Mouse (Mus musculus) neural tube, embryonic 15.5 days (tissue): ENCODE results near the gene Mttp. TPM values are rescaled to one million over a fixed set of nuclear protein-coding genes. Genes with fewer than 3 reads are reported as not detected.
A peak's percentile ranks its signal among the peaks of the same experiment; 100 is the strongest.

Source experiments
- ATAC-seq: fragments of 200-750 bp; cut with Nextera tagmentation; 2 replicates; pipeline ENCODE4 v1.8.0; 2017; ENCODE audit warnings: mild to moderate bottlenecking, moderate TSS enrichment, moderate library complexity; ENCODE audit not compliant: low FRiP score
- H3K27ac ChIP-seq: fragments of 300-500 bp; sonication (generic); replicated peaks from 2 replicates; pipeline ENCODE4 v1.5.1; 2015; ENCODE audit warnings: mild to moderate bottlenecking, inconsistent platforms
- H3K27me3 ChIP-seq: fragments of 300-500 bp; sonication (generic); replicated peaks from 2 replicates; pipeline ENCODE4 v1.6.1; 2015; ENCODE audit warnings: inconsistent platforms
- H3K36me3 ChIP-seq: fragments of 300-500 bp; sonication (generic); 2 replicates; pipeline ENCODE4 v1.6.1; 2015; ENCODE audit warnings: inconsistent platforms
- H3K4me1 ChIP-seq: fragments of 300-500 bp; sonication (generic); 2 replicates; pipeline ENCODE4 v1.6.1; 2015; ENCODE audit warnings: inconsistent platforms
- H3K4me2 ChIP-seq: fragments of 300-500 bp; sonication (generic); 2 replicates; pipeline ENCODE4 v1.6.1; 2015; ENCODE audit warnings: inconsistent platforms, mild to moderate bottlenecking, moderate library complexity
- H3K4me3 ChIP-seq: fragments of 300-500 bp; sonication (generic); replicated peaks from 2 replicates; pipeline ENCODE4 v1.5.1; 2015; ENCODE audit warnings: mild to moderate bottlenecking, inconsistent platforms
- H3K9ac ChIP-seq: fragments of 300-500 bp; sonication (generic); replicated peaks from 2 replicates; pipeline ENCODE4 v1.6.1; 2015; ENCODE audit warnings: mild to moderate bottlenecking, inconsistent platforms
- H3K9me3 ChIP-seq: fragments of 300-500 bp; sonication (generic); replicated peaks from 2 replicates; pipeline ENCODE4 v1.6.1; 2016; ENCODE audit warnings: inconsistent platforms
- WGBS: fragments of 180-500 bp; shearing (Covaris S2); methylation state at CpG from one replicate; pipeline ENCODE4 v1.1.7; 2015; ENCODE audit warnings: mixed read lengths; 5-methylcytosine and 5-hydroxymethylcytosine counted together
- polyA plus RNA-seq: library from polyadenylated mRNA; unstranded; fragments of >200 nt; fragmentation: Nextera tagmentation; extraction: Ambion mirVana; gene quantifications from 2 replicates; pipeline ENCODE4 v1.2.1, GENCODE M21; 2015

The Mttp gene
- polyA plus RNA-seq, 1 experiment from 2014 or later = 8.5 TPM

DNA sequence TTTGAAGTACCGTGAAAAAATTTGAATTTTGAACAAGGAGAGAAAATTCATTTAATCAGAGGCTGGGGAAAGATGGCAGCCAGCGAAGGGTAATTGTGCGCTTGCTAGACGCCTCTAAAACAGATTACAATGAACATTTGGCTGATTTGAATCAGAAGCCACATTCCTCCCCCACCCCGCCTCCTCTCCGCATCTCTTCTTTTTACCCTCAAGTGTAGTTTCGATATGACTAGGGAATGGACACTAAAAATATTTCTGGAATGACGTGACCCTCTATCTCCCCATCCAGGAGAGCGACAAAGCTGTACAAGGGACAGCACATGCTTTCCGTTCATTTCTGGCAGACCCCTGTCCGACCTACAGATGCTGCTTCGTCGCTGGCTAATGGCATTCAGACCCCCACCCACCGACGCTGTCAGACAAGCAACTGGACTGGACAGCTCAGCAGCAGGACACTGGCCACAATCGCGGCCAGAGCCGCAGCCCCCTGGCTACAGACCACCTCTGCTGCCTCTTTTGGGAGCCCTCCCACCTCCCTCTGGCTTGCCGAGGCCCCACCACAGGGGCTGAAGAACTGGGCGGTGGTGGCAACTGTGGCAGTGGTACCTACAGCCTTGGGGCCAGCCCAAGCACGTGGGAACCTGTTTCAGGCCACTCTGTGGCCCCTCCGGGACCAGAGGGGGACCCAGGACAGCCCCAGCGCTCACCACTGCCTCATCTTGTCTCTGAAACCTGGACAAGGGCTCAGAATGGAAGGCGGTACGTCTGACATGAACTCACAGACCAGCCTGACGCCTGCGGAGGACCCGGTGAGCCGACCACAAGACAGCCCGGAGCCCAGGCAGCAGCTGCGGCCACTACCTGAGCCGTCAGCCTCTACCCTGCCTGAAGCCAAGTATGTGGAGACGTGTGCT is 79.8 kb downstream of the Mttp start, which contains the start of gene 1110002E22Rik:
1110002E22Rik (plus strand) TSS at position 321 of the 914 bp plus-strand sequence.
- no peak within 1 kb of the TSS for H3K4me2 ChIP-seq
- peak; percentile 26; the same call in 1 of the 2 replicates for ATAC-seq

DNA sequence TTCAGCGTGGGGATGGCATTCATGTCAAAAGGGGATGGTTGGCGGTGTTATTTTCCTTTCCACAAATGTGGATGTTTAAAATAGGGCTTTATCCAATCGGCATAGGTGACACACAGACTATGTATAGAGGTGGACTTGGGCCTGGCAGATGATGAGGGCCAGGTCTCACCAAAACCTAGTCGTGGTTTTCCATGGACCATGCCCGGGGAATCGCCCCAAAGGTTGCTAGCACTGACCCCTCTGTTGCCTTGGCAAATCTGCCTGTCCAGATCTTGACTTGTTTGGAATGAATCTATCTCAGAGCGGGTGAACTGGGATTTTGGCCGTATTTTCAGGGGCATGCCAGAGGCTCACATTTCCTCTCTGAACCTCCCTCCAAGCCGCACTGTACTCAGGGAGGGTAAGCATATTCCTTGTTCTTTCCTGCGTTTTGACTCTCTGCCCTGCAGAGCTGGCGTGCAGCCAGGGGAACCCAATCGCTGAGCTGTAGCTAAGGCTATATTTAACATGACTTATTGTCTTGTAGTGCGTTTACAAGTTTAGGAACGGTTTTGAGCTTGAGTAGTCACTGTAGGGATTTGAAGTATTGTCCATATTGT is 80.9 kb downstream of the Mttp start:
- no peak overlapping the region for H3K4me2 ChIP-seq
- no peaks in the 10 kb centered on the region for H3K9me3 ChIP-seq
- peak; percentile 45; the same call in 1 of the 2 replicates for ATAC-seq
- no peaks in the 10 kb centered on the region for H3K27me3 ChIP-seq
- H3K4me1 ChIP-seq = peaks cover 19% of the 10 kb centered on the region
- no peak overlapping the region for H3K27ac ChIP-seq
- H3K9ac ChIP-seq = no peak overlapping the region
- no peak overlapping the region for H3K4me3 ChIP-seq
- WGBS = 57% methylated on average over 14 of the region's 14 CpGs
- H3K36me3 ChIP-seq = no peaks in the 10 kb centered on the region

More for the DNA sequence above, 79.8 kb downstream of the Mttp start, which contains the start of gene 1110002E22Rik:
- H3K9ac ChIP-seq = no peak within 1 kb of the TSS
- no peak within 1 kb of the TSS for H3K4me3 ChIP-seq
- H3K9me3 ChIP-seq = no peaks in the 10 kb centered on the region
- WGBS = 75% methylated on average over 33 of the region's 33 CpGs
- H3K4me1 ChIP-seq = peaks cover 19% of the 10 kb centered on the region
- H3K36me3 ChIP-seq = no peaks in the 10 kb centered on the region
- no peak within 1 kb of the TSS for H3K27ac ChIP-seq
- no peaks in the 10 kb centered on the region for H3K27me3 ChIP-seq

DNA sequence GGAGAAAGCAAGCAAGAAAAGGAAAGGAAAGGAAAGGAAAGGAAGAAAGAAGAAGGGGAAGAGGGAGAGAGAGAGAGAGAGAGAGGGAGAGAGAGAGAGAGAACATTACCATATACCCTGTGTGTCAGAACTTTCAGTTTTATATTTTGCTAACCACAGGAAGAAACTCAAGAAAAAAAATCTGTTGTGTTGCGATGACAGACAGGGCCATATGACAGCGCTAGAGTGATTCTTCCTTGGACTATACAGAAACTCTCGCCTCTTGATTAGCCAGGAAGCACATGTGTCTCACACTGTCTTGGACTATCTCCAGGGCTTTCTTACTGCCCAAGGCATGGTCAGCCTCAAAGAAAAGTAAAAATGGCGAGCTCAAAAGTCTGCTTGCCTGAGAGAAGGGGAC is 82.1 kb downstream of the Mttp start:
- no peaks in the 10 kb centered on the region for H3K36me3 ChIP-seq
- no peaks in the 10 kb centered on the region for H3K27me3 ChIP-seq
- no peak overlapping the region for H3K4me3 ChIP-seq
- peaks cover 19% of the 10 kb centered on the region for H3K4me1 ChIP-seq
- WGBS = 89% methylated on average over 4 of the region's 4 CpGs
- H3K9me3 ChIP-seq = no peaks in the 10 kb centered on the region
- no peak overlapping the region for H3K9ac ChIP-seq
- ATAC-seq = no peak
- H3K4me2 ChIP-seq = no peak overlapping the region
- H3K27ac ChIP-seq = no peak overlapping the region

DNA sequence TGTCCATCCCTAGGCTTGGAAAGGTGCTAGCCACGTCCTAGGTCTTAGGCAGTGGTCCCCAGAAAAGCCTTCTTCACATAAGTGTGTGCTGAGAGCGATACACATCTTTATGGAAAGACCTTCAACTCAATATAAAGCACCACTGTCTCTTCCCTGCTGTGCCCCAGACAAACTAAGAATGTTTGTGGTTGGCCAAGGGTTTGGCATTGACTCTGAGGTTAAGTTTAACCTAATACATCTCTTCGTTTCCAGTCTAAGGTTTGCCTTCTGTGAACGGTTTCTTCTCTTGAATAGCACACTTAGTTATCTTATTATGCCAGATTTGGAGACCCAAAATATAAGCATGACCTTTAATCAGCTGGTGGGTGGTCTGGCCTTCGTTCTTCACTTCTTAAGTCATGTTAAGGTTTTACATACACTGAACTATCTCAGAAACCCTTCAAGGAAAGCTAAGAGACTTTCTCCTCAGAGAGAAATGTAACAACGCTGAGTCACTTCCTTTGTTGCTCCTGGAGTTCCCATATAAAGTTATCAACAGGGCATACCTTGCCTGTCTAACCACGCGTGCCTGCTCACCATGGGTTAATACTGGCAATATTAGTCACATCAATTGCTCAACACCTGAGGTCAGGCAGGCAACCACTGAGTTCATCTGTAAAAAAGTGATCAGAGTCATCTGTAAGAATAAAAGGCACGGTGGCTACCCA is 83.4 kb downstream of the Mttp start:
- H3K4me3 ChIP-seq = no peak overlapping the region
- ATAC-seq = no peak
- no peaks in the 10 kb centered on the region for H3K36me3 ChIP-seq
- peaks cover 16% of the 10 kb centered on the region for H3K4me1 ChIP-seq
- no peaks in the 10 kb centered on the region for H3K9me3 ChIP-seq
- H3K27ac ChIP-seq = no peak overlapping the region
- H3K4me2 ChIP-seq = no peak overlapping the region
- 93% methylated on average over 9 of the region's 9 CpGs for WGBS
- H3K27me3 ChIP-seq = no peaks in the 10 kb centered on the region
- no peak overlapping the region for H3K9ac ChIP-seq

DNA sequence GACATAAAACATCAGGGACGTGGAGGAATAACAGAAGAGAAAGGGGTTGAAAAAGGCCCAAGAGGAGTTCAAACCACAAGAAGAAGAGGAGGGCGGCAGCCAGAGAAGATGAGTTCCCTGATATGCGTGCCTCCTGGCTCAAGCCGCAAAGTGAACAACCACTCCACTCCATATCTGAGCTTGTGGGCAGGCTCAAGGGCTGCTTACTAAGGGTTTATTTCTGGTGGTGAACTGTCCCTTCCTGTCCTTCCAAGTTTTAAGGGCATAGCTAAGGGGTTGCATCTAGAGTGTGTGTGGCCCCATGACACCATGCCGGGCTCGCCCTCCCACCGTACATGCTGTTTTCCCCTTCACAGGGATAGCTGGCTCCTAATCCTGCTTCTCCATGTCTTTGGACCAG is 84.3 kb downstream of the Mttp start:
- Histone ChIP-seq H3K4me3 (no peak overlapping the region), H3K27ac (no peak overlapping the region), H3K4me1 (peaks cover 13% of the 10 kb centered on the region), H3K36me3 (no peaks in the 10 kb centered on the region), H3K9me3 (no peaks in the 10 kb centered on the region), H3K27me3 (no peaks in the 10 kb centered on the region), H3K9ac (no peak overlapping the region), H3K4me2 (no peak overlapping the region)
- no peak for ATAC-seq
- 93% methylated on average over 7 of the region's 7 CpGs for WGBS

DNA sequence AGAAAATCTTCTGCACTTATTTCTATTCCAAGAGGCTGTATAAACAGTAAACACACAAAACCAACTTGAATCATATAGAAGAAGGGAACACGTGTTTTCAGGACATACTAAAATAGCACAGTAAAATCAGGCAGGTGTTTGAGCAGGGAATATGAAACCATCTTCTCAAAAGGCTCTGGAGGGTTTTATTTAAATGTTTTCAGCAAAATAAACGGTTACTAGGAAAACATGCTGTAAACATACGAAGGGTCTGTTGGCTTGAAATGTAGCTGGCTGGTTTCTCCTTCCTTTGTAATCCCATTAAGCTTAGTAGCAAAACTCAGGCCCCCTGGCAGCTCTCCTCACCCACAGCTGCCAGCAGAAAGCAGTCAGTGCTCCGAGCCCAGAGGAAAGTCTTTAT is 86.5 kb downstream of the Mttp start:
- Histone ChIP-seq H3K27ac (no peak overlapping the region), H3K9ac (no peak overlapping the region), H3K4me3 (no peak overlapping the region), H3K27me3 (no peaks in the 10 kb centered on the region), H3K4me2 (no peak overlapping the region), H3K36me3 (no peaks in the 10 kb centered on the region), H3K9me3 (no peaks in the 10 kb centered on the region), H3K4me1 (no peaks in the 10 kb centered on the region)
- 56% methylated on average over 4 of the region's 4 CpGs for WGBS
- ATAC-seq = no peak

DNA sequence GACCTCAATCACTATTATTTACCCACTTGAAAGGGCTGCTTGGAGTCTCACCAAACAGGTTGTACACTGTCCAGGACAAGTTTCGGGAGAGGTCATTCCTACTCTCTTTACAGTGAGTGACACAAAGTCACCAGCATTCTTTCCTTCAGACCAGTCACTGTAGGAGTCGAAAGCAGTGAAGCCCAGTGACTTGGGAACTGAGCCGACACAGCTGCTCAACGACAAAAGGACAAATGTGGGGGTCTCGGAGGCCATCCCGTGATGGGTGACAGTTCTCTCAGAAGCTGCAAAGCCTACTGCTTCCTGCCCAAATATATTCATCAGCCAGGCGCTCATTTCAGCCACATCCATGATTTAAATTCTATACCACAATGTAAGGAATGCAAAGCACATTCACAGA is 87.8 kb downstream of the Mttp start:
- H3K27ac ChIP-seq = no peak overlapping the region
- no peaks in the 10 kb centered on the region for H3K36me3 ChIP-seq
- no peak for ATAC-seq
- H3K9me3 ChIP-seq = no peaks in the 10 kb centered on the region
- no peaks in the 10 kb centered on the region for H3K4me1 ChIP-seq
- H3K27me3 ChIP-seq = no peaks in the 10 kb centered on the region
- no peak overlapping the region for H3K4me3 ChIP-seq
- WGBS = 72% methylated on average over 7 of the region's 7 CpGs
- no peak overlapping the region for H3K4me2 ChIP-seq
- no peak overlapping the region for H3K9ac ChIP-seq

DNA sequence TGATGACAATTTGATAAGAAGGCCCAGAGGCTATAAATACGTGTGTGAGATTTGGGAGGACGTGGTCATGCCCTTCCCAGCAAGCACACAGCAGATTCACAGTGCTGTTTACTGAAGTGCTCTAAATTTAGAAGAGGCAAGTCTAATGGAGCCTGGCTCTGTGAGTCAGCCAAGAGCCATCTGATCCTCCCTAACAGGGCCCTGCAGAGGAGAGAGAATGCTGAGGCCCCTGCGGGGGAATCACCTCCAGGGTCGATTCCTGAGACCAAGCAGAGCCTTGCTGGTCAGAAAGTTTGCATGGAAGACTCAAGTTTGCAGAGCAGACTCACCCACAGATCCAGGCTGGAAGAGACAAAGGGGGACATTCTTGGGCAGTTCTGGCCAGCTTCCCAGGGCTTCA is 90.8 kb downstream of the Mttp start:
- ATAC-seq = no peak
- Histone ChIP-seq H3K4me1 (no peaks in the 10 kb centered on the region), H3K9me3 (no peaks in the 10 kb centered on the region), H3K4me3 (no peak overlapping the region), H3K4me2 (no peak overlapping the region), H3K9ac (no peak overlapping the region), H3K27ac (no peak overlapping the region), H3K27me3 (no peaks in the 10 kb centered on the region), H3K36me3 (no peaks in the 10 kb centered on the region)
- WGBS = 44% methylated on average over 4 of the region's 4 CpGs

DNA sequence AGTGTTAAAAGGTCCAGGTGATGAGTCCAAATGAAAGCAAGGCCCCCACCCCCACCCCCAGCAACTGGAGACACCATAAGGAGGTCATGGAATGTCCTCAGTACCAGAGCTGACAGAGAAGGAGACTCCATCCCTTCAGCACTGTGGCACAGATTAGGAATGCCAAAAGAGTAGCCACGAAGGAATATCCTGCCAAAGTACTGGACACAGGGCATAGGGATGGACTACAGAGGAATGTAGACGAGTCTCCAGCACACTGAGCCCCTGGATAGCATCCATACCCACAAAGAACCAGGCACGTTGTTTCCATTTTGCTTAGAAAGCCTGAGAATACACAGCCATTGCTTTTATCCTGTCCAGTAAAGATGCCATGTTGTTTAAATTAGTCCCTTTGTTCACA is 93.3 kb downstream of the Mttp start:
- 85% methylated on average over 3 of the region's 3 CpGs for WGBS
- ATAC-seq = no peak

DNA sequence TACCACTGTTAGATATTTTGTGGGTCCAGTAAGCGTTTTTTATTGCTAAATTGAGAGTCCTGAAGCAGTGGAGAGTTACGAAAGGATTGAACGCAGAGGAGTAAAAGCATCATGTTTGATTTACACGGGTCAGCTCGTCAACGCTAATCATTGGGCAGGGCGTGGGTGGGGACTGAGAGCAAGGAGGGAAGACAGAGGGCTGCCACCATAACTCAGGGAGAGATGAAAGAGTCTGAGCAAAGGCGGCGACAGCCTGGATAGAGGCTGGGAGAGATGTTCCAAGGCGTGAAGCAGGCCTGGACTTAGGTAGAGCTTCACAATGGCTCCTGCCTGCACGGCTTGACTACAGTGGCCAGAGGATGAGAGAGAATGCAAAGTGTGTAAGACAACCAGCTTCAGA is 94.0 kb downstream of the Mttp start:
- Histone ChIP-seq H3K4me3 (no peak overlapping the region), H3K4me1 (no peaks in the 10 kb centered on the region), H3K27ac (no peak overlapping the region), H3K9ac (no peak overlapping the region), H3K4me2 (no peak overlapping the region), H3K9me3 (no peaks in the 10 kb centered on the region), H3K36me3 (no peaks in the 10 kb centered on the region), H3K27me3 (no peaks in the 10 kb centered on the region)
- 43% methylated on average over 11 of the region's 11 CpGs for WGBS
- ATAC-seq = no peak

More for the DNA sequence above, 93.3 kb downstream of the Mttp start:
- Histone ChIP-seq H3K27ac (no peak overlapping the region), H3K4me3 (no peak overlapping the region), H3K27me3 (no peaks in the 10 kb centered on the region), H3K9ac (no peak overlapping the region), H3K4me1 (no peaks in the 10 kb centered on the region), H3K9me3 (no peaks in the 10 kb centered on the region), H3K36me3 (no peaks in the 10 kb centered on the region), H3K4me2 (no peak overlapping the region)

DNA sequence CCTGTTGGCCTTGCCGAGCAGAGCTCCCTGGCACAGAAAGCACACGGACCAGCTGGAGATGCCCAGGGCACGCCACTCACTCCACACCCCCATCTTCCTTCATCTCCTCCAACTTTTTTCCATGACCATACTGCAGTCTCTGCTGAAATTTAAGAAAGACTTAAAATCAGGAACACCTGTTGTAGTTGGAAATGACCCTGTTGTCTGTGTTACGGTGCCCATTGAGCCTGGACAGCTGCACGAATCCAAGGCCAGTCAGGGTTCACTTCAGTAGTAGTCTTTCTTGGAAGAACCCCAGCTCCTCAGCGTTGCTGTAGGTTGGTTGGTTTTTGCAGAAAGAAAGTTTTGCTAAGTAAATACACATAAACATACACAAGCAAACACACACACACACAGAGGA is 95.2 kb downstream of the Mttp start:
- H3K36me3 ChIP-seq = no peaks in the 10 kb centered on the region
- H3K4me1 ChIP-seq = no peaks in the 10 kb centered on the region
- WGBS = 95% methylated on average over 6 of the region's 6 CpGs
- no peak overlapping the region for H3K4me2 ChIP-seq
- no peak overlapping the region for H3K4me3 ChIP-seq
- H3K27me3 ChIP-seq = no peaks in the 10 kb centered on the region
- H3K9ac ChIP-seq = no peak overlapping the region
- no peak overlapping the region for H3K27ac ChIP-seq
- ATAC-seq = no peak
- H3K9me3 ChIP-seq = no peaks in the 10 kb centered on the region
